Mouse (Mus musculus): ENCODE data around the gene Cela2a.

DNA sequence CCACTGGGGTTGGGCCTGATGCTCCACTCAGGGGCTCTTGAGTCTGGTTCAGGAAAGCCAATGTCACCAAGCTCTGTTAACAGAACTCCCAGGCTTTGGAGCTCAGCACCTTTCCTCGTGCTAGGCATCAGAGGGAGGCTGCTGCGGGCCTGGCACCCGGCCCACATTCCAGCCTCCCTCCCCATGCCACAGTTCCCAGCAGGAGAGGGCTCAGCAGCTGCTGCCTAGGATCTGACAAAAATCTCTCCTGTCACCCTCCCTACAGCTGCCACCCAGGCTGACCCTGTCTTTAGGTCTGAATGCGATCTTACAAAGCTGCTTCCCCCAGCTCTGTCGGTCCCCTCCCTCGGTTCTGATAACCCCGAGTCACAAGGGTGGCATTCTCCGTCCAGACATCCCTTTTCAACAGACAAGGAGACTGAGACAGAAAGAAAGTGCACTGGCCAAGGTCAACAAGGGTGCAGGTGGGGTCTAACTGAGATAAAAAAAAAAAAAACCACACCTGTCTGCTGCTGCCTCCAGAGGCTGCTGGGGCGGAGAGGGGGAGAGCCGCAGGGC lies 41.1 kb upstream of the Cela2a start:
- TF ChIP-seq CTCF (IDR thresholded peaks at IDR 0.05; ENCODE audit: low read depth) (no peak), EP300 (IDR thresholded peaks at IDR 0.05; ENCODE audit: low read depth) (no peak)

All from liver, postnatal 0 days (tissue).